In genomic region chr2:68885766-68886496, GRCm38 (mm10) we compare ENCODE assay signal across 10 mouse cellular contexts. TPM values are rescaled to one million over a fixed set of nuclear protein-coding genes. Genes with fewer than 3 reads are reported as not detected.
DNase-seq lines count a peak whose midpoint lies in the region; ATAC-seq and TF ChIP-seq lines count a peak whose summit lies in the region.
"Had no signal": no experiment of that assay in that cellular context is flagged by ENCODE, and none has a peak within 500 bp of the region (broad histone marks: within the 10 kb centered on the region; RNA-seq: fewer than 3 reads in every experiment).

No protein-coding gene starts in this region.

- H3K9ac ChIP-seq in embryonic facial prominence, embryonic 15.5 days: no peak overlapping the region
- H3K9ac ChIP-seq: forebrain, embryonic 12.5 days; midbrain, embryonic 12.5 days had no signal

- H3K36me3 ChIP-seq in embryonic facial prominence, embryonic 15.5 days: no peaks in the 10 kb centered on the region
- H3K36me3 ChIP-seq: forebrain, embryonic 12.5 days; midbrain, embryonic 12.5 days had no signal

- WGBS in embryonic facial prominence, embryonic 15.5 days: 15% methylated on average over 4 of the region's 4 CpGs

- peak; percentile 54 for ATAC-seq in embryonic facial prominence, embryonic 15.5 days (ENCODE audit: insufficient number of reproducible peaks, low FRiP score, low TSS enrichment, low read depth)

- H3K27ac ChIP-seq in layer of hippocampus, adult 2 months: peak overlapping the region; percentile 18; the same call in 1 of the 2 replicates
- H3K27ac ChIP-seq in embryonic facial prominence, embryonic 15.5 days (replicated peaks): peak overlapping the region; percentile 44; the same call in 1 of the 2 replicates
- H3K27ac ChIP-seq: forebrain, embryonic 12.5 days; midbrain, embryonic 12.5 days had no signal

- no peaks in the 10 kb centered on the region for H3K27me3 ChIP-seq in embryonic facial prominence, embryonic 15.5 days
- H3K27me3 ChIP-seq: forebrain, embryonic 12.5 days; midbrain, embryonic 12.5 days had no signal

- peaks cover 20% of the 10 kb centered on the region for H3K4me1 ChIP-seq in embryonic facial prominence, embryonic 15.5 days
- H3K4me1 ChIP-seq: midbrain, embryonic 12.5 days had no signal

- H3K4me2 ChIP-seq in embryonic facial prominence, embryonic 15.5 days (replicated peaks): no peak overlapping the region
- H3K4me2 ChIP-seq: forebrain, embryonic 12.5 days; midbrain, embryonic 12.5 days had no signal

- DNase-seq in layer of hippocampus, adult 2 months (ENCODE audit: low spot score in 2 of 2): no peak
- DNase-seq in layer of hippocampus, adult 8-10 months (ENCODE audit: low spot score in 2 of 2): no peak
- peak; percentile 88 for DNase-seq in R1 (ENCODE audit: low read depth, low spot score)
- DNase-seq in lung, postnatal 4 days: peak; percentile 30 to 34
- no peak for DNase-seq in cerebellum, postnatal 10 days
- no peak for DNase-seq in urinary bladder, postnatal 36 days (ENCODE audit: low spot score in 2 of 2)

- H3K9me3 ChIP-seq in embryonic facial prominence, embryonic 15.5 days (replicated peaks): no peaks in the 10 kb centered on the region
- H3K9me3 ChIP-seq: forebrain, embryonic 12.5 days; midbrain, embryonic 12.5 days had no signal

- H3K4me3 ChIP-seq in layer of hippocampus, adult 2 months: no peak overlapping the region
- no peak overlapping the region for H3K4me3 ChIP-seq in embryonic facial prominence, embryonic 15.5 days (replicated peaks)
- H3K4me3 ChIP-seq: forebrain, embryonic 12.5 days; left cerebral cortex, adult 2 months; midbrain, embryonic 12.5 days had no signal

- no peak for TF ChIP-seq CTCF in layer of hippocampus, adult 2 months (conservative IDR thresholded peaks at IDR 0.05)

RNA-seq across cellular contexts. Expression of gene Cers6, which starts 24.7 kb away (rescaled TPM):
- 10 to 100 TPM; 92.2 to 97.2 TPM for total RNA-seq in layer of hippocampus, adult 2 months (2021)
- 10 to 100 TPM; 78.4 to 93.3 (median 91.6) TPM for total RNA-seq in layer of hippocampus, adult 8-10 months (2022)
- 29.6 and 34.3 TPM in 2 replicates for polyA plus RNA-seq in embryonic facial prominence, embryonic 15.5 days (2015; fragmentation: Nextera tagmentation; extraction: Ambion mirVana)

Comparison
In these comparisons a context has a peak if more than half of its experiments do, and no peak if none do; other contexts are left out.
1. DNase-seq: peak in R1 (single experiment) and lung, postnatal 4 days (2 of 2); none in layer of hippocampus, adult 2 months (0 of 2), layer of hippocampus, adult 8-10 months (0 of 2), cerebellum, postnatal 10 days (0 of 2) and urinary bladder, postnatal 36 days (0 of 2).